Mouse (Mus musculus): ENCODE measurements at regions not wholly inside any gene's neighbourhood (a gene's known extent, or its start where the extent isn't known, plus 50 kb on each side); places are given as distances from the start of the nearest gene placed in this dataset.

DNA sequence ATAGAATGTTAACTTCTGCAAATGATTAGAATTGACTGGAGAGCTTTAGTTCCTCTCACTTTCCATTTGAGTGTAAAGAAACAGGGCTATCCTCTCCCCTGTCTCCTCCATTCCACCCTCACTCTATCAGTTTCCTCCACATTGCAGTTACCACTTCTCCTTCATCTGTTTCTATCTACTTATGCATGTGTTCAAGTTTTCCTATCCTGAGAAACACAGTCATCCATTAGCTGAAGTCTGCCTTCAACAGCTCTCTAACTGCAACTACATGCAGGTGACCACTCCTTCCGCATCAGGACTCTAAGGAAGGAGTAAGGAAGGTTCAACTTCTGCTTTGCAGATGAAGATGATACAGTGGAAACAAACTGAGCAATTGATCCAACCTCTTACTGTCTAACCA, 291.4 kb downstream of the Mycn start:
- TF ChIP-seq POLR2A (IDR thresholded peaks at IDR 0.05; ENCODE audit: borderline replicate concordance, low read depth, low read length), result no peak
- no peak for TF ChIP-seq CTCF (IDR thresholded peaks at IDR 0.05; ENCODE audit: low read depth, low read length)
